Mouse (Mus musculus) cerebellum, adult 11-12 months (tissue): ENCODE measurements around the gene Miga2.

Experiments used
- DNase-seq: peaks from one replicate; pipeline ENCODE4 v3.0.0; 2022

The Miga2 gene

GRCm38 (mm10) chr2:30429156-30429555 lies 65.1 kb downstream of the Miga2 start:
- DNase-seq: peak; percentile 53
